Mouse (Mus musculus) bone marrow macrophage, adult 2 months (primary cell): ENCODE data around the gene Asah2.

Experiments used
- CTCF ChIP-seq: IDR thresholded peaks from 2 replicates; pipeline ENCODE4 v1.5.1; 2012; ENCODE audit warnings: low read depth, mild to moderate bottlenecking, low read length, moderate library complexity
- POLR2A ChIP-seq: IDR thresholded peaks from 2 replicates; pipeline ENCODE4 v1.6.1; 2012; ENCODE audit warnings: mild to moderate bottlenecking, low read depth, low read length, borderline replicate concordance

- no peak for TF ChIP-seq POLR2A
- no peak for TF ChIP-seq CTCF
These were observed 132.1 kb downstream of the Asah2 start for GRCm38 (mm10) chr19:31975882-31976281.
